Mouse (Mus musculus) myocyte (in vitro differentiated cells): Measurements from ENCODE around the gene Dram1.

ENCODE experiments used
- CEBPB ChIP-seq: IDR thresholded peaks from 2 replicates; pipeline ENCODE4 v1.6.1; 2011; ENCODE audit warnings: mild to moderate bottlenecking, moderate library complexity; ENCODE audit not compliant: poor library complexity, insufficient read depth, severe bottlenecking
- MYOD1 ChIP-seq, 3 experiments: IDR thresholded peaks; one replicate each; pipeline ENCODE4 v1.6.1; 2011; ENCODE audit warnings: control low read depth in 2 of 3, low read depth in 2 of 3, mild to moderate bottlenecking in 2 of 3, moderate library complexity in 1 of 3; ENCODE audit not compliant: insufficient read length in 2 of 3, control insufficient read depth in 1 of 3
- POLR2A ChIP-seq: IDR thresholded peaks from one replicate; pipeline ENCODE4 v1.6.1; 2011; ENCODE audit warnings: low read depth, mild to moderate bottlenecking, control low read depth, moderate library complexity; ENCODE audit not compliant: insufficient read length

DNA sequence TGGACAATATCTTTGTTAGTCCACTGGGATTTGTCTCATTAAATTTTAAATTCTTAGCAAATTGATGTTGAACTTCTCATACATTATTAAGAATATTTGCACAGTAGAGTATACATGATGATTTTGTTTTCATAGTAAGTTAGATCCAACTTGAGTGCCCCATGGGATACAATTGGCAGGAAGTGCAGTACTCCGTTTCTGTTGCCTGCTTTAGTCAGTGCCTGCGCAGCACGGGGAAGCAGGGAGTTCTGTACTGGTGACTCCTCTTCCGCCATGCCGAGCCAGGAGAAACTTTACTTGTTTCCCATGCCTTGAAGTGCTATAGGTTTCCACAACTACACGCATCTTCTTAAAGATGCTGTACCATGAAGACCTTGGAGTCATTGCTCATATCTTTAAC, 83.8 kb downstream of the Dram1 start:
- TF ChIP-seq CEBPB (no peak), POLR2A (no peak), MYOD1 (IDR thresholded peaks at IDR 0.05; ENCODE audit: control insufficient read depth in 1 of 3, insufficient read length in 2 of 3, low read depth in 2 of 3) (no peak)
